ENCODE assay signal across 9 mouse cellular contexts in the genomic region with DNA sequence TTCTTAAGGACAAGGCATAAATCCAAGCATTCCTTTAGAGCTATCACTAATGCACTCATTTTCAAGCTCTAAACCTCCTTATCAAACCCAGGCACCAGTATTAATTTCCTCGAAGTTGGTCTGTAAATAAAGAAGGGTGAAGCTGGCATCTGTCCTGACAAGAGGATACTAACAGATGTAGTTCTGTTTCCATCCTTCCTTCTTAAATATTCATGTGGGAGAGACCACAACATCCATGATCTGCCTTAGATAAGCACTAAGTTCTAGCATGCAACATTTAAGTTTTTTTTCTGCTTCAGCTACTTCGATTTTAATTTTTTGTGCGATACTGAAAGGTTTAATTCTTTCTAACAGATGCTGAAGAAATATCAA. TPM values are rescaled to one million over a fixed set of nuclear protein-coding genes. Genes with fewer than 3 reads are reported as not detected.
DNase-seq lines count a peak whose midpoint lies in the region; ATAC-seq and TF ChIP-seq lines count a peak whose summit lies in the region.
"Had no signal": no experiment of that assay in that cellular context is flagged by ENCODE, and none has a peak within 500 bp of the region (broad histone marks: within the 10 kb centered on the region; RNA-seq: fewer than 3 reads in every experiment).

No protein-coding gene starts in this region.

- intact Hi-C loops in left cerebral cortex, postnatal 14 days (cut with DNase I), result no loop called here

- no peak for ATAC-seq in kidney, embryonic 14.5 days (ENCODE audit: low FRiP score, low TSS enrichment)
- no peak for ATAC-seq in embryonic facial prominence, embryonic 14.5 days (ENCODE audit: low read depth)
- ATAC-seq in hindbrain, postnatal 0 days, result peak; percentile 58
- ATAC-seq in neural tube, embryonic 12.5 days (ENCODE audit: low FRiP score, low read depth), result peak; percentile 36; the same call in 1 of the 2 replicates
- ATAC-seq in inflammation-experienced regulatory T-cells, adult 6 months, result no peak

- peak overlapping the region; percentile 41 for H3K4me2 ChIP-seq in kidney, embryonic 14.5 days (replicated peaks; ENCODE audit: low read depth, low read length)
- H3K4me2 ChIP-seq in embryonic facial prominence, embryonic 14.5 days (ENCODE audit: low read depth, low read length), result peak overlapping the region; percentile 61
- H3K4me2 ChIP-seq in hindbrain, postnatal 0 days (ENCODE audit: low read depth, low read length), result peak overlapping the region; percentile 63
- H3K4me2 ChIP-seq in neural tube, embryonic 12.5 days (replicated peaks), result peak overlapping the region; percentile 57

- no peak for TF ChIP-seq CTCF in hindbrain, postnatal 0 days (IDR thresholded peaks at IDR 0.05; ENCODE audit: low read depth)

- 64% methylated on average over 3 of the region's 3 CpGs for WGBS in kidney, embryonic 14.5 days
- 62% methylated on average over 3 of the region's 3 CpGs for WGBS in embryonic facial prominence, embryonic 14.5 days
- WGBS in hindbrain, postnatal 0 days, result 61% methylated on average over 3 of the region's 3 CpGs
- WGBS in neural tube, embryonic 12.5 days, result 68% methylated on average over 3 of the region's 3 CpGs

- no peak overlapping the region for H3K27ac ChIP-seq in kidney, embryonic 14.5 days (ENCODE audit: low read depth, low read length)
- H3K27ac ChIP-seq in embryonic facial prominence, embryonic 14.5 days (replicated peaks; ENCODE audit: low read depth, low read length), result no peak overlapping the region
- H3K27ac ChIP-seq in hindbrain, postnatal 0 days, result no peak overlapping the region
- no peak overlapping the region for H3K27ac ChIP-seq in neural tube, embryonic 12.5 days

- H3K9me3 ChIP-seq in kidney, embryonic 14.5 days (ENCODE audit: control insufficient read depth, low read length), result no peaks in the 10 kb centered on the region
- H3K9me3 ChIP-seq in embryonic facial prominence, embryonic 14.5 days (ENCODE audit: control insufficient read depth, low read length), result no peaks in the 10 kb centered on the region
- no peaks in the 10 kb centered on the region for H3K9me3 ChIP-seq in hindbrain, postnatal 0 days (ENCODE audit: low read length)
- H3K9me3 ChIP-seq in neural tube, embryonic 12.5 days, result no peaks in the 10 kb centered on the region

- H3K4me1 ChIP-seq in kidney, embryonic 14.5 days (ENCODE audit: control insufficient read depth, insufficient read depth, low read length), result no peaks in the 10 kb centered on the region
- no peaks in the 10 kb centered on the region for H3K4me1 ChIP-seq in embryonic facial prominence, embryonic 14.5 days (ENCODE audit: control insufficient read depth, insufficient read depth, low read length)
- H3K4me1 ChIP-seq in hindbrain, postnatal 0 days (ENCODE audit: insufficient read depth, low read length), result no peaks in the 10 kb centered on the region
- H3K4me1 ChIP-seq in neural tube, embryonic 12.5 days, result peaks cover 9% of the 10 kb centered on the region

- DNase-seq in kidney, postnatal 14 days, result no peak
- DNase-seq in embryonic facial prominence, embryonic 14.5 days (ENCODE audit: low spot score), result no peak
- no peak for DNase-seq in hindbrain, postnatal 0 days (ENCODE audit: low spot score)
- DNase-seq in lung, postnatal 25 days (ENCODE audit: low spot score), result no peak
- DNase-seq in left cerebral cortex, postnatal 14 days (ENCODE audit: low spot score in 2 of 2), result no peak

- no peaks in the 10 kb centered on the region for H3K27me3 ChIP-seq in kidney, embryonic 14.5 days (ENCODE audit: control insufficient read depth, insufficient read depth, low read length)
- no peaks in the 10 kb centered on the region for H3K27me3 ChIP-seq in embryonic facial prominence, embryonic 14.5 days (replicated peaks; ENCODE audit: control insufficient read depth, insufficient read depth, low read length)
- no peaks in the 10 kb centered on the region for H3K27me3 ChIP-seq in hindbrain, postnatal 0 days (ENCODE audit: insufficient read depth, low read length)
- H3K27me3 ChIP-seq in neural tube, embryonic 12.5 days (replicated peaks), result no peaks in the 10 kb centered on the region

- H3K36me3 ChIP-seq in kidney, embryonic 14.5 days (ENCODE audit: control insufficient read depth, insufficient read depth, low read length), result no peaks in the 10 kb centered on the region
- H3K36me3 ChIP-seq in embryonic facial prominence, embryonic 14.5 days (ENCODE audit: control insufficient read depth, insufficient read depth, low read length), result no peaks in the 10 kb centered on the region
- no peaks in the 10 kb centered on the region for H3K36me3 ChIP-seq in hindbrain, postnatal 0 days (ENCODE audit: insufficient read depth, low read length)
- no peaks in the 10 kb centered on the region for H3K36me3 ChIP-seq in neural tube, embryonic 12.5 days

- H3K4me3 ChIP-seq in kidney, embryonic 14.5 days (ENCODE audit: low read length), result peak overlapping the region; percentile 28; the same call in 1 of the 2 replicates
- H3K4me3 ChIP-seq in embryonic facial prominence, embryonic 14.5 days (ENCODE audit: low read depth, low read length), result peak overlapping the region; percentile 32
- H3K4me3 ChIP-seq in hindbrain, postnatal 0 days (ENCODE audit: low read length), result peak overlapping the region; percentile 49
- H3K4me3 ChIP-seq in neural tube, embryonic 12.5 days, result 0 out of 2 replicates have a peak overlapping the region, but pooled peaks have one; percentile 16

- H3K9ac ChIP-seq in kidney, embryonic 14.5 days (ENCODE audit: low read depth, low read length), result no peak overlapping the region
- no peak overlapping the region for H3K9ac ChIP-seq in embryonic facial prominence, embryonic 14.5 days (ENCODE audit: low read depth, low read length)
- H3K9ac ChIP-seq in hindbrain, postnatal 0 days (replicated peaks; ENCODE audit: low read length), result no peak overlapping the region
- peak overlapping the region; percentile 4; the same call in 1 of the 2 replicates for H3K9ac ChIP-seq in neural tube, embryonic 12.5 days

RNA-seq across cellular contexts. Expression of a gene that starts 0.3 kb away (rescaled TPM):
- 0.40 and 0.70 TPM in 2 replicates for polyA plus RNA-seq in kidney, embryonic 14.5 days (2014; fragmentation: Nextera tagmentation; extraction: Ambion mirVana)
- 0.78 and 0.81 TPM in 2 replicates for polyA plus RNA-seq in embryonic facial prominence, embryonic 14.5 days (2014; fragmentation: Nextera tagmentation; extraction: Ambion mirVana)
- 1.4 and 2.6 TPM in 2 replicates for total RNA-seq in hindbrain, postnatal 0 days (2014; rRNA removed)
- 0.89 and 1.2 TPM in 2 replicates for polyA plus RNA-seq in hindbrain, postnatal 0 days (2015; fragmentation: Nextera tagmentation; extraction: Ambion mirVana)
- polyA plus RNA-seq in neural tube, embryonic 12.5 days (2016; fragmentation: Nextera tagmentation; extraction: Ambion mirVana), result 0.37 and 0.96 TPM in 2 replicates
- polyA plus RNA-seq in inflammation-experienced regulatory T-cells, adult 6 months (2017; shearing (Covaris generic)), result not detected
- total RNA-seq in left cerebral cortex, postnatal 14 days (2021), result 10 to 100 TPM; 32.5 to 38.3 TPM
- total RNA-seq: granulocyte monocyte progenitor cell, adult 5-6 weeks had no signal

Comparison
In these comparisons a context has a peak if more than half of its experiments do, and no peak if none do; other contexts are left out.
1. ATAC-seq: peak in hindbrain, postnatal 0 days (single experiment) and neural tube, embryonic 12.5 days (single experiment); none in kidney, embryonic 14.5 days (single experiment), embryonic facial prominence, embryonic 14.5 days (single experiment) and inflammation-experienced regulatory T-cells, adult 6 months (single experiment).
2. Peak in every context shown above with its lines, with median percentiles within 50 percentile points of each other: H3K4me2 ChIP-seq and H3K4me3 ChIP-seq.